Mouse (Mus musculus) Patski (cell line): ENCODE data around the gene Kif26b. TPM values are rescaled to one million over a fixed set of nuclear protein-coding genes. Genes with fewer than 3 reads are reported as not detected.

Source experiments
- ATAC-seq: fragments of 100-300 bp; one replicate; pipeline ENCODE4 v1.8.0; 2021
- CTCF ChIA-PET: fragments of 350-600 bp; sonication (Branson Sonifier 250); formaldehyde crosslinking; loops from one replicate; lab custom pipeline; 2022; ENCODE audit warnings: inconsistent platforms; lab: Charles Lee
- POLR2A ChIA-PET: fragments of 350-600 bp; sonication (Branson Sonifier 250); formaldehyde crosslinking; loops from one replicate; lab custom pipeline; 2022; ENCODE audit warnings: antibody characterized with exemption, inconsistent platforms; lab: Charles Lee
- DNase-seq: peaks from one replicate; pipeline ENCODE4 v3.0.0-alpha.2; 2011; ENCODE audit warnings: low read depth, low spot score
- H3K27me3 ChIP-seq: fragments of 371-371 bp; one replicate; pipeline ENCODE4 v1.5.1; 2021
- CTCF ChIP-seq: fragments of 100-300 bp; IDR thresholded peaks from one replicate; pipeline ENCODE4 v1.5.1; 2021
- in situ Hi-C: fragments of 300-500 bp; cut with MboI; formaldehyde crosslinking; loops from 3 replicates; pipeline ENCODE4 v1.11.1; 2018; ENCODE audit warnings: low pct_unique_long_range_greater_than_20kb, mixed read lengths
- polyA plus RNA-seq: library from polyadenylated mRNA; unstranded; gene quantifications from one replicate; pipeline ENCODE4 v1.2.3, GENCODE M21; 2021

The Kif26b gene
- polyA plus RNA-seq, 1 experiment from 2014 or later = 6.5 TPM

- ATAC-seq (no peak), DNase-seq (no peak)
- ChIA-PET CTCF (no interaction called here), POLR2A (no interaction called here)
- no peak for TF ChIP-seq CTCF
- in situ Hi-C loops = no loop called here
- H3K27me3 ChIP-seq = peaks cover 7% of the 10 kb centered on the region
Measured at GRCm38 (mm10) chr1:178797388-178797787, 268.5 kb downstream of the Kif26b start.

- DNase-seq (no peak), ATAC-seq (no peak)
- peaks cover 7% of the 10 kb centered on the region for H3K27me3 ChIP-seq
- no peak for TF ChIP-seq CTCF
- ChIA-PET POLR2A (no interaction called here), CTCF (no interaction called here)
- in situ Hi-C loops = no loop called here
Measured at GRCm38 (mm10) chr1:178798333-178798732, 269.4 kb downstream of the Kif26b start.

- TF ChIP-seq CTCF = no peak
- H3K27me3 ChIP-seq = peaks cover 3% of the 10 kb centered on the region
- no peak for ATAC-seq
- no peak for DNase-seq
- ChIA-PET POLR2A (no interaction called here), CTCF (no interaction called here)
- in situ Hi-C loops = no loop called here
Measured at GRCm38 (mm10) chr1:178798886-178799285, 270.0 kb downstream of the Kif26b start.

GRCm38 (mm10) chr1:178799836-178800552, 271.1 kb downstream of the Kif26b start:
- DNase-seq = no peak
- in situ Hi-C loops = no loop called here
- ATAC-seq = no peak
- ChIA-PET POLR2A (no interaction called here), CTCF (interaction anchor here (0.7 to 1.1 kb wide), 2 partner anchors 13 to 161 kb away, joined by 3 to 4 read pairs; no protein-coding TSS in a partner anchor)
- no peaks in the 10 kb centered on the region for H3K27me3 ChIP-seq
- TF ChIP-seq CTCF = no peak

- ChIA-PET CTCF (interaction anchor here (1.9 kb wide), 1 partner anchor 48 kb away, joined by 4 read pairs; no protein-coding TSS in a partner anchor), POLR2A (interaction anchor here (0.6 kb wide), 1 partner anchor 18 kb away, joined by 3 read pairs; no protein-coding TSS in a partner anchor)
- ATAC-seq (no peak), DNase-seq (no peak)
- H3K27me3 ChIP-seq = no peaks in the 10 kb centered on the region
- in situ Hi-C loops = no loop called here
- TF ChIP-seq CTCF = no peak
Measured at GRCm38 (mm10) chr1:178803155-178803554, 274.2 kb downstream of the Kif26b start.

- CTCF ChIA-PET = no interaction called here
- in situ Hi-C loops = no loop called here
- TF ChIP-seq CTCF = no peak
- DNase-seq (no peak), ATAC-seq (no peak)
- POLR2A ChIA-PET = no interaction called here
- no peaks in the 10 kb centered on the region for H3K27me3 ChIP-seq
Measured at GRCm38 (mm10) chr1:178817476-178817875, 288.6 kb downstream of the Kif26b start.

GRCm38 (mm10) chr1:178819060-178819459, 290.1 kb downstream of the Kif26b start:
- CTCF ChIA-PET = no interaction called here
- POLR2A ChIA-PET = no interaction called here
- H3K27me3 ChIP-seq = no peaks in the 10 kb centered on the region
- DNase-seq = no peak
- TF ChIP-seq CTCF = no peak
- ATAC-seq = no peak
- in situ Hi-C loops = no loop called here

- ChIA-PET CTCF (interaction anchor here (1.3 kb wide), 1 partner anchor 11 kb away, joined by 5 read pairs; no protein-coding TSS in a partner anchor), POLR2A (no interaction called here)
- H3K27me3 ChIP-seq = no peaks in the 10 kb centered on the region
- ATAC-seq (no peak), DNase-seq (no peak)
- in situ Hi-C loops = no loop called here
- TF ChIP-seq CTCF = no peak
Measured at GRCm38 (mm10) chr1:178820079-178820478, 291.2 kb downstream of the Kif26b start.

- ATAC-seq (no peak), DNase-seq (no peak)
- ChIA-PET POLR2A (interaction anchor here (0.6 kb wide), 1 partner anchor 17 kb away, joined by 3 read pairs; no protein-coding TSS in a partner anchor), CTCF (interaction anchor here (1.3 kb wide), 1 partner anchor 10 kb away, joined by 5 read pairs; no protein-coding TSS in a partner anchor)
- H3K27me3 ChIP-seq = no peaks in the 10 kb centered on the region
- no peak for TF ChIP-seq CTCF
- in situ Hi-C loops = no loop called here
Measured at GRCm38 (mm10) chr1:178820556-178821435, 291.9 kb downstream of the Kif26b start.

GRCm38 (mm10) chr1:178824871-178825270, 295.9 kb downstream of the Kif26b start:
- POLR2A ChIA-PET = no interaction called here
- H3K27me3 ChIP-seq = no peaks in the 10 kb centered on the region
- no peak for ATAC-seq
- no peak for TF ChIP-seq CTCF
- in situ Hi-C loops = no loop called here
- DNase-seq = no peak
- CTCF ChIA-PET = no interaction called here
